Mouse (Mus musculus): ENCODE data around the gene Hsd17b1. TPM values are rescaled to one million over a fixed set of nuclear protein-coding genes. Genes with fewer than 3 reads are reported as not detected.

Gene Hsd17b1
- 0.17 and 0.28 TPM in 2 replicates for polyA plus RNA-seq (2012; rRNA removed)

DNA sequence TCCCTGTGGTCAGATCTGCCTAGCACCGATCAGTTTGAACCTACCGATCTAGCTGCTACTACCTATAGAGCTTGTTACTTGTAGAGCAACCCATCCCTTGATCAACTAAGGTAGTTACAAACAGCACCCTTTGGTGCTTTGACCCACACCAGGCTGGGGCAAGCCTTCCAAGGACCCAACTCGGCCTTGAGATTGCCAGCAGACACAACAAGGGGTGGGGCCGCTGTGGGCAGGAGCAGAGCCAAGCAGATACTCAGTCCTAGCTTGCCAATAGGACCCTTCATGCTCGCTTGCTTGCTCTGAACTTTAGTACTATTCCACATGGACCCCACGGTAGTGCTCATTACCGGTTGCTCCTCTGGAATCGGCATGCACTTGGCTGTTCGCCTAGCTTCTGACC, at the start of gene Hsd17b1:
TSS of gene Hsd17b1 (plus strand) at position 291 of the 400 bp plus-strand sequence.

DNA sequence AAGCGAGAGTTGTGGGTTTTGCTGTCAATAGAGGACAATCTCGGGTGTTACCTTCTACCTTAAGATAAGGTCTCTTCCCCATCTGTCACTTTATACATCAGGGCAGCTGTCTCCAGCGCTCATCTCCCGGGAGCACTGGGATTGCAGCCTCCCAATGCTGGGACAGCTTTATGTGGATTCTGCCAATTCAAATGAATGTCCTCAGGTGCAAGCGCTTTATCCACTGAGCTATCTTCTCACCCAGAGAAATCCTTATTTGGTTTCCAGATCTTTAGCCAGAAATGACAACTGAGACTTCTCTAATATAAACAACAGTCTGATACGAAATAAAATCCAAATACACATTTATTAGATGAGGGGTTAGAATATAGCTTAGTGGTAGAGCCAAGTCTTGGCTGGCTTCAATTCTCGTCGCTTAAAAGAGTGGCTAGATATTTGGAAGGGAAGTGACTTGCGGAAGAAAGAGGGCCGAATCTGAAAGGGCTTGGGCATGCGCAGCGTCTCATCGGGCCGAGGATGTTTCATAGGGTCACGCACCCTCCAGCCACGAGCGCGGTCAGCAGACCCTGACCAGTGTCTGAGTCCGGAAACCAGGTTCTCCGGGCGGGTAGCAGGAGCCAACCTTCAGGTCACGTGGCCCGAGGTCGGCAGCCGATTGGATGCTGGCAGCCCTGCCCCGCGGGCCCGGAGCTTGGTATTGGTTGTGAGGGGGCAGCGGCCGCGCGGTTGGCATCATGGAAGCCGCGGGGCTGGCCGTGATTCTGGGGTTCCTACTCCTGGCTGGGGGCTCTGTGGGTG, 8.6 kb upstream of the Hsd17b1 start, which contains the start of gene Naglu:
TSS of gene Naglu (plus strand) at position 622 of the 798 bp plus-strand sequence.

DNA sequence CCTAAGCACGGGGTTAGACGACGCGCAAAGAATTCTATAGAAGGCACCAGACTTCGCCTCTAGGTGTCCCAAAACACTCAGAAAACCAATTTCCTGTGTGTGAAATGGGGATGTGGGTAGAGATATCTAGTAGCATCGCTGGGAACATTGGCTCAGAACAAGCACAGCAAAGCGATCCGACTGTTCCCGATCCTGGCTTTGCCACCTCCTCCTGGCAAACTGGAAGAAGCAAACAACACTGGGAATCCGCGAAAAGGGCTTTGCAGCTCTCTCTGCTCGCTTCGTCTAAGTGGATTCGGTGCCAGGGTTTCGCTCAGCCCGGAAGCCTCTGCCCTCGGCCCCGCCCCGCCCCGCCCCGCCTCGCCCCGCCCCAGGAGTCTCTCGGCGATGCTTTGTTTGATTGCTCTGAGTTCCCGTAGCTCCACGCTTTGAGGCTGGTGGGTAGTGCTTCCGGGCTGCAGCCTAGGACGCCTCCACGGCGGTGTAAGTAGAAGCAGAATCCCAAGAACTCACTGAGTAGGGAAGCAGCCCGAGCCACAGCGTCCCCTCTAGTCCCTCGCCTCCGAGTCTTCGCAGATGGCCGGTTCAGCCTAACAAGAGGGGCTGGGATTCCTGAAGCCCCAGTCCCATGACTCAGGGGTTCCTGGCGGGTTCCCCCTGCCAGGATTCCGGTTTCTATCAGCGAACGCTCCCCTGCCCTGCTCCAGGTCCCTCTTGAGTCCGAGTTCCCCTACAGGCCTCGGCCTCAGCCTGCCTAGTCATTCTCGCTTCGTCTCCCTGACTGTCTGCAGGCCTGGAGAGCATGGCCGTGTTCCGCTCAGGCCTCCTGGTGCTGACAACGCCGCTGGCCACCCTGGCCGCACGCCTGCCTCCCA, 4.2 kb downstream of the Hsd17b1 start, which contains the start of gene Coasy:
TSS of gene Coasy (plus strand) at position 358 of the 875 bp plus-strand sequence.

GRCm38 (mm10) chr11:101086756-101087681, 8.8 kb downstream of the Hsd17b1 start, which contains the start of gene Mlx:
TSS of gene Mlx (plus strand) at chr11:101087277.

GRCm38 (mm10) chr11:101095314-101096024, 17.3 kb downstream of the Hsd17b1 start, which contains the start of gene Psmc3ip:
TSS of gene Psmc3ip (minus strand) at chr11:101095436.

GRCm38 (mm10) chr11:101119761-101120544, 41.7 kb downstream of the Hsd17b1 start, which contains the start of the genes Retreg3 and Tubg1:
TSS of gene Retreg3 (minus strand) at chr11:101119893.
TSS of gene Tubg1 (plus strand) at chr11:101119938.

Other genes with a start within 250 kb of the Hsd17b1 start
- 7.1 and 7.4 TPM in 2 replicates for gene Stat5b, start 227.7 kb upstream of the Hsd17b1 start, polyA plus RNA-seq (2012; rRNA removed)
- 12.2 and 12.6 TPM in 2 replicates for gene Stat5a, start 219.1 kb upstream of the Hsd17b1 start, polyA plus RNA-seq (2012; rRNA removed)
- gene Stat3, start 138.9 kb upstream of the Hsd17b1 start, polyA plus RNA-seq (2012; rRNA removed): 31.8 and 35.5 TPM in 2 replicates
- 51.6 and 78.4 TPM in 2 replicates for gene Cavin1, start 107.5 kb upstream of the Hsd17b1 start, polyA plus RNA-seq (2012; rRNA removed)
- gene Atp6v0a1, start 69.0 kb upstream of the Hsd17b1 start, polyA plus RNA-seq (2012; rRNA removed): 46.3 and 53.1 TPM in 2 replicates
- 19.1 and 22.4 TPM in 2 replicates for gene Naglu, start 8.4 kb upstream of the Hsd17b1 start, polyA plus RNA-seq (2012; rRNA removed)
- 21.0 and 26.1 TPM in 2 replicates for gene Coasy, start 4.2 kb downstream of the Hsd17b1 start, polyA plus RNA-seq (2012; rRNA removed)
- gene Mlx, start 8.9 kb downstream of the Hsd17b1 start, polyA plus RNA-seq (2012; rRNA removed): 30.3 and 32.5 TPM in 2 replicates
- gene Psmc3ip, start 17.0 kb downstream of the Hsd17b1 start, polyA plus RNA-seq (2012; rRNA removed): 0.12 and 0.17 TPM in 2 replicates
- 22.6 and 22.7 TPM in 2 replicates for gene Retreg3, start 41.5 kb downstream of the Hsd17b1 start, polyA plus RNA-seq (2012; rRNA removed)
- 8.8 and 9.5 TPM in 2 replicates for gene Tubg1, start 41.5 kb downstream of the Hsd17b1 start, polyA plus RNA-seq (2012; rRNA removed)
- gene Tubg2, start 77.5 kb downstream of the Hsd17b1 start, polyA plus RNA-seq (2012; rRNA removed): 2.2 and 2.7 TPM in 2 replicates
- 2.1 and 3.0 TPM in 2 replicates for gene Cntnap1, start 92.1 kb downstream of the Hsd17b1 start, polyA plus RNA-seq (2012; rRNA removed)
- 48.6 and 67.7 TPM in 2 replicates for gene Plekhh3, start 92.9 kb downstream of the Hsd17b1 start, polyA plus RNA-seq (2012; rRNA removed)
- gene Ccr10, start 97.0 kb downstream of the Hsd17b1 start, polyA plus RNA-seq (2012; rRNA removed): 0.55 TPM in 1 of 2 replicates, not detected in the other
- 9.5 and 10.8 TPM in 2 replicates for gene Ezh1, start 148.1 kb downstream of the Hsd17b1 start, polyA plus RNA-seq (2012; rRNA removed)
- gene Ramp2, start 167.6 kb downstream of the Hsd17b1 start, polyA plus RNA-seq (2012; rRNA removed): 28.0 and 40.4 TPM in 2 replicates
- 72.1 and 77.8 TPM in 2 replicates for gene Vps25, start 175.3 kb downstream of the Hsd17b1 start, polyA plus RNA-seq (2012; rRNA removed)
- gene Wnk4, start 182.2 kb downstream of the Hsd17b1 start, polyA plus RNA-seq (2012; rRNA removed): 11.2 TPM in 2 replicates
- gene Cntd1, start 200.6 kb downstream of the Hsd17b1 start, polyA plus RNA-seq (2012; rRNA removed): 0.04 and 0.05 TPM in 2 replicates
- 322 and 371 TPM in 2 replicates for gene Coa3, start 200.7 kb downstream of the Hsd17b1 start, polyA plus RNA-seq (2012; rRNA removed)
- gene Becn1, start 223.9 kb downstream of the Hsd17b1 start, polyA plus RNA-seq (2012; rRNA removed): 45.6 and 56.4 TPM in 2 replicates
- gene Psme3, start 237.8 kb downstream of the Hsd17b1 start, polyA plus RNA-seq (2012; rRNA removed): 15.1 and 19.9 TPM in 2 replicates
- 2.2 and 2.3 TPM in 2 replicates for gene Aoc2, start 246.7 kb downstream of the Hsd17b1 start, polyA plus RNA-seq (2012; rRNA removed)

Measured in stomach, adult 2 months (tissue).